Mouse (Mus musculus) c-Kit-positive CD71-positive TER-119-negative erythroid progenitor cells, embryonic 14.5 days (primary cell): ENCODE data around the gene Phgr1.

Source experiments
- DNase-seq: peaks from one replicate; pipeline ENCODE4 v3.0.0-alpha.2; 2013; ENCODE audit warnings: low read depth

The Phgr1 gene

DNA sequence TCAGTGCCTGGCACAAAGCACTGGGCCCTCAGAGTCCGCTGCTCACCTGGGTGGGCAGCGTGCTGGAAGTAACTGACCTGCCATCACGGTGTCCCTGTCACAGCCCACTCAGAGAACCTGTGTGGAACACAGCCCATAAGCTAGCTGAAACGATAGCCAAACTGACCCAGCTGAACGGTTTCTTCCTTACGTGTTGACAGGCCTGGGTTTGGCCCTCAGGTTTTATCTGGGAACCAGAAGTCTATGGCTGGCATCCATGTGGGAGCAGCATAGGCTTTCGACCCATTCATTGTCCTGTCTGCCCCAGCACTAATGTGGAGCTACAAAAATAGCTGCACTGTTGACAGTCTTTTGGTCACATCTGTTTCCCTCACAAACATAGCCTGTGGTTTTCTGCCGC lies 22.1 kb upstream of the Phgr1 start:
- DNase-seq = no peak

DNA sequence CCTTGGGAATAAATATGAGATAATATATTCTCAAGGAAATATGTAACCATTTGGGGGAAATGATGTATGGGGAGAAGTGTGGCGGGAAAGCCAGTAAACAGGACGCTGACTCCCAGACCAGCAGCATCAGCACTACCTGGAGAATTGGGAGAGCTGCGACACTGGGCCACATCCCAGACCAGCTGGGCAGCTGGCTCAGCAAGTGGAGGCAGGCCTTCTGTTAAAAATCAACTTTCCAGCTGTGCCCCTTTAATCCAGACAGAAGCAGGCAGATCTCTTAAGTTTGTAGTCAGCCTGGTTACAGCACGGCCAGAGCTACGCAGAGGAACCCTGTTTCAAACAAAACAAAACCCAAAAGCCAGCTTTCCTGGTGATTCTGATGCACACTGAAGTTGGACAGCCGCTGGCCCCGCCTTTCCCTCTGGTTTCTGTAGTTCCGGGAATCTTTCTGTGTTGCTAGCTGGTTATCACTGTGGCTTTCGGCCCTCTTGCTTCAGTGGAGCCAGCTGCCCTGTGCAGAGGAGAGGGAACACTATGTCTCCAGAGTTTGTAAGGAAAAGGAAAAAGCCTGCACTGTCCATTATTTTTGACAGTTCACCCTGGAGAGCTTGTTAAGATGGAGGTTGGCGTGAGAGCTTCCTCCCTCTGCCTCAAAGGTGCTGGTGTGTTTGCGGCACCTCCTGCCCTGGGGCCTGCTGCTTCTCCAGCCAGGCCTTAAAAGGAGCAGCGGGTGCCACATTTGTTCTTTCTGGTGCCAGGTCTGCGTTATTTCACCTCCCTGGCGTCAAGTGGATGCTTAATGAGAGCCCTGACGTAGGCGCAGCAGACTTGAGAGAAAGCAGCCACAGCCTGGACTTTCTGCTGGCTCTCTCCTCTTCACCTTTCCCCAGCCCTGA lies 20.4 kb upstream of the Phgr1 start:
- no peak for DNase-seq

DNA sequence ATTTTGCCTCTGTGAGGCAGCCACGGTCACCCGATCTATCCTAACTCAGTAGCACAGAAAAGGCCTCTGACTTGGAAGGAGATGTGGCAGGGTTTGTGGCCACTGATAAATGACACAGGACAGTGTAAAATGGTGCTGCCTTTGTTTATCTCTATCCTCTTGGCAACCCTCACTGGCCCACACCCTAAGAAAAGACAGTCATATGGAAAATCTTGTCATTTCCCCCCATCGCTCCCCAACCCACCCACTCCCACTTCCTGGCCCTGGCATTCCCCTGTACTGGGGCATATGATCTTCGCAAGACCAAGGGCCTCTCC lies 19.8 kb upstream of the Phgr1 start:
- no peak for DNase-seq

DNA sequence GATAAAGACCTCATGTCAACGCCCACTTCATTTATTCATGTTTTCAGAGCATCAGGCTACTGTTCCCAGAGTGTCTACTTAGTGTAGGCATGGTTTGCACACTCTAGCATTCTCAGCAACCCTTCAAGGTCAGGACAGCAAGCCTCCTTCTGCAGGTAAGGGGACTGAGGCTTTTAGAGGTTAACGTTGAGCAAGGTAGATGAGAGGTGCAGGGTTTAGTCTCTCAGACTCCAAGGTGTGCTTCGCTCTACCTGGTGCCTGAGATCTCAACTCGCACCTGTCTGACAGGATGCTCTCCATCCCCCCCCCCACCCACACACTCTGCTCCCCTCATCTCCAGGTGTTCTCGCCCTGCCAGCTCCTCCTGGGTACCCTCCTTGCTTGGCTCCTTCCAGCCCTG lies 18.4 kb upstream of the Phgr1 start:
- no peak for DNase-seq

DNA sequence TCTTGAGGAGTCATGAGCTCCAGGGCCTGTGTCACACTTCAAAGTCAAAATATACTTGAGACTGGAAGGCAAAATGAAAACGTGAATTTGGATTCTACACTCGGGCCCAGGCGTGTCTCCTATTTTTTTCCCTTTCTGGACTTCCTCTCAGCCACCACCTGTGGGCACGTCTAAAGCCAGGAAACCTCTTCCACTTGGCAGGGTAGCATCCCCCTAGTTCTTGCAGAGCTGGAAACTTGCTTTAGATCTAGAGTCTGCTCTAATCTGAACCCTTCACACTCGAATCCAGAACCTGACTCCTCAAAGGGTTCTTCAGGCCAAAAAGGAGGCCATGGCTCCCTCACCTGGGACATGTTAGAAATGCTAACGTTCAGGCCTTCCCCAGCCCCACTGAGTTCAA lies 17.2 kb upstream of the Phgr1 start:
- no peak for DNase-seq

DNA sequence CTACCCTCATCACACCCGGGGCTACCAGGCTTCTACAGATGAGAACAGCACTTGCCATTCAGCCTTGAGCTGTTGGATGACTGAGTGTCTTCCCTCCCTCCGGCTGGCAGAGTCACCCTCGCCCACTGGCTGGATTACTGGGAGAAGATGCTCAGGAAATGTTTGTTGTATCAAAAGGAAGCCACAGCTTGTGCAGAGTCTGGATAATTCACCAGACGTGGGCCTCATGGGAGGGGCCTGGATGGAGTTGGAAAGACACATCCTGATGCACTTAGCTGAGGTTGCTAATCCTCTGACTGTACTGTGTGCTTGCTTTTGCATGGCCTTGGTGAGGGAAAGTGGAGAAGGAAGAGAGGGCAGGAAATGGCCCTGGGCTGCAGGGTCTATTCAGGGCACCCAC lies 16.5 kb upstream of the Phgr1 start:
- no peak for DNase-seq

DNA sequence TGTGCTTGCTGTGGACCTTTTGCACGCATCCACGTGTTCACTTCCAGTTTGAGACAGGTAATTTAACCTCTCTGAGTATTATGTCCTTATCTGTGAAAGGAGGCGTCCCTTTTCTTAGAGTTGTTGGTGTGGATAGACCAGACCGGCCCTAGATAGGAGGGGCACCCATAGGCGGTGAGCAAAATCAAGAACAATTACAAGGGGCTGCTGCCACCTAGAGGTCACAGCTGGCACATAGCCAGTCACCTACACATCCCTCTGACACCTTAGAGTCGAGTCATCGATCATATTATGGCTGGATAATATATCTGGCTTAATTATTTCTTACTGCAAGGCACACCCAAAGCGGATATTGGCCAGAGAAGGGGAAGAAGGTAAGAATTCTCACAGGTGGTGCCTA lies 12.7 kb upstream of the Phgr1 start:
- peak; percentile 72 for DNase-seq

DNA sequence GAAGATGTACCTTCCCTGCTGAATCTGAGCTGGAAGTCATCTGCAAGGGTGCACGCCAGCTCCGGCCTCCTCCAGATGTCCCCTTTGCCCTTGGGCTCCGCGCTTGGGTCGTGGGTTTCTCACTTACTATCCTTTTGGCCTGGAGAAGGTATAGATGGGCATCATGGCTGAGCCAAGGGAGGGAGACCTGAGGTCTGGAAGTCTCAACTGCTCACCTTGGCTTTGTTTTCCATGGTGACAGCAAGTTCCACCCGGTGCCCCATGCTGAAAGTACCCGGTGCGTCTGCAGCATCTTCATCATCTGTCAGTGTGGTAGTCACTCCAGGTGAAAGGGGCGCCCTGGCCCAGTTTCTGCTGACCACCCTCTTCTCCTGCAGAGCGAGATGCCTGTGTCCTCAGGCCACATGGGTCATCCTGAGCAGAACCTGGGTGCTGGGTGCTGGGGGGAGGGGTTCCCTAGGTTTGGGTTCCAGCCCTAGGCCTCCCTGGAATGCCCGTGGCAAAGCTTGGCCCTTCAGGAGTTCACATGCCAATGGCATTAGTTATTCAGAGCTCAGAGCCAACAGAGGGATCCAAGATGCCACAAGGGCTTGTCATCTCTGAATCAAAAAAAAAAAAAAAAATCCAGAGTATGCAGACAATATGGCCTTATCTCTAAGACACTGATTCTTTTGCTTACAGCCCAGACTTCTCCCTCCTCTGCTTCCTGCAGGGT lies 12.1 kb upstream of the Phgr1 start:
- no peak for DNase-seq

DNA sequence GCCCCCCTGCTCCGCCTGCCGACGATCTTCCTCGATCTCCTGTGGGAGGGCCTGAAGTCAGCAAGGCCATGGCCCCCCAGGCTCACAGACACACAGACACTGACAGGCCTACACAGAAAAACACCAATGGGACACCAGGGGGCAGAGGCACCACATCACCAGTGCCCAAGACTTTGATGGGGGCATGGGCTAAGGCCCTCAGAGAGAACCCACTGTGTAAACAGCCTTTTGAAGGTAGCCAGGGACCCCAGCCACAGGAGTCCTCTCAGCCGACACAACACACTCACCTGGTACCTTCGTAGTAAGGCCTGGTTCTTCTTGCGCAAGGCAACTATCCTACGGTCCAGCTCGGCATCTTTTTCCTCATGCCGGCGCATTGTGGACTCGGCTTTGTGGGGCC lies 11.2 kb upstream of the Phgr1 start:
- no peak for DNase-seq

DNA sequence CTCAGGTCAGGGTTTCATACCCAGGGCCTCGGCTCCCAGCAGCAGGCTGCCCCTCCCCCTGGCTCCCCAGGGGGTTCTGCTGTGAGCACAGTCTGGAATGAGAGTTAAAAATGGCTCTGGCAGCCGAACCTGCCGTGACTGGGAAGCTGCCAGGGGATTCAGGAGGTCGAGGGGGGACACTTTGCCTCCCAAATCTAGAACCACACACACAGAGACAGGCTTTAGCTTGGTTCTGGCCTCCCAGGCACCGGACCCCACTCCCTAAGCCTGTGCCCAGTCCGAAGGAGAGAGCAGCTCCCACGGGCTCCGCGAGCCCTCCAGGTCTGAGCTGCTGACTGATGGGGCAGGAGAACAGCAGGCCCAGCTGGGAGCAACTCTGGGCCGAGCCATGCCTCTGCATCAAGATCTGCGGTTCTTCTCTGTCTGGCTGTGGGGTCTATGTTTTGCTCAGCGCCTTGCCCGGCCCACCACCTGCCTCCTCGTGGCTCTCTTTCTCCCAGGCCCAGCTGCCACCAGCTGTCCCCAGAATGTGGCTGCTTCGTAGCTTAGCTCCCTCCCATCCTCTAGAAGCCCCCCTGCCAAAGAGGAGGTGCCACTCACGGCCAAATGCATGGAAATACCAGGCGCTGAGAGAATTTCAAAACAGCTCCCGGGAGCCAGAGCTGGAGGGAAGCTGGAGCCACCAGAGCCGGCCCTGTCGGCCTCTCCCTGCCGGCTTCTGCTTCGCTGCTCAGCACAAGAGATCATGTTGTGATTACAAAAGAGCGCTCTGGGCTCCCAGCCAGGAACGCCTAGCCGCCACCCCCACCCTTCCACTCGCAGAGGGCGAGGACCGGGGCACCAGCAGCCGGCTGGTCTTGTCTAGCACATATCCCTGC lies 10.4 kb upstream of the Phgr1 start, which contains the start of gene Ccdc9b:
Gene Ccdc9b, minus strand, starts transcription at position 756 of the 878 bp plus-strand sequence.
- DNase-seq = no peak

DNA sequence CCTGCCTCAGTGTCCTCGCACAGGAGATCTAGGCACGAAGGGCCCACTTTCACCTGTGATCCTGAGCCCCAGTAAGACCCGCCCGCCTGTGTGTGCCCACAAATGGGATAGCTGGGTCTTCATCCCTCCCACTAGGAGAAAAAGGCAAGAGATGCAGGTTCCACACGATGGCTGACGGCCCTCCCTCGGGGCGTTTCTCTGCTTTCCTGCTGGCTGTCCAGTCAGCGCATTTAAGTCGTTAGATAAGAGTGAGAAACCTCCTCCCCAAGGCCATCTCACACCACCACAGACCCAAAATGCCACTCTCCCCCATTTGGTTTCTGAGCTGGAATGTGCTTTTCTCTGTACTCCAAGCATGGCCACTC lies 9.8 kb upstream of the Phgr1 start:
- DNase-seq = no peak

DNA sequence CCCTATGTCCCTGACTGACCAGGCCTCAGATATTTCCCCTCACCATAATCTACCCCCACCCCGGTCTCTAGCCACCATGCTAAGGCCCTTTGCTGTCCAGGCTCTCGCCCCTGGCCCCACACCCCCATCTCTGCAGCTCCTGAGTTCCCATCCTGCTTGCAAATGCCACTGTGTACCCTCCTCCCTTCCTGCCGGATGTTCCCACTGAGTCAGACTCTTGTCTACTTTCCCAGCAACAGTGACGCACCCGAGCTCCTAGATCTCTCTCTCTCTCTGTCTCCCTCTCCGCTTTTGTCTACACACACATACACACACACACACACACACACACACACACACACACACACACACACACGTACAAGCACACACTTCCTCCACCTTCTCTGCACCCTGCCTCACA lies 9.1 kb upstream of the Phgr1 start:
- DNase-seq = no peak

DNA sequence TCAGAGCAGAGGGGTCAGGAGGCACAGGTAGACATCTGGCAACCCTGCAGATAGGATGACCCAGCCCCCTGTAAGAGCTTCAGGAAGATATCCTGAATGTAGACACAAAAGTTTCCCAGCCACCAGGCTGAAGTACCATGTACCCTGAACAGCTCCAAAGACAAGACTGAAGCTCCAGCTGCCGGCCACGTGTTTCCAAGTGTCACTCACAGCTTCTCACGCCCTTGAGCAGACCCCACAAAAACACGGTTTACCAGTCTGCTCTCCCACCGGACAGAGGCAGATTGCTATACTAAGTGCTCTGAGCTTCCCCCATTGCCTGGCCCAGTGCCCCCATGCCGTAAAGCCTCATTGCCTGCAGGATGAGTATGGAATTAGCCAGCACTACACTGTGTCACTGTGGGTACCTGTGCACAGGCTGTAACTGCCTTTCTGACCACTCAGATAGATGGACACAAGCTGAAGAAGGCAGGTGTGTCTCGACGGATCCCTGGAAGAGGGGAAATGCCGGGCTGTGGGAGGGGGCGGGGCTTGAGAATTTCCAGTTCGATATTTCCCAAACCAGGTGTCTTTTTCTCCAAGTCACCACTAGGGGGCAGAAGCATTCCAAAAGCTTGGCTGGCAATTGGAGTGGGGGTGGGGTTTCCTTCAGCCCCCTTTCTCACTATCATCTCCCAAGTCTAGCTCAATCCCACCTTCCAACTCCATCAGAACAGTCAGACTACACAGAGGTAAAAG lies 8.3 kb upstream of the Phgr1 start:
- no peak for DNase-seq

DNA sequence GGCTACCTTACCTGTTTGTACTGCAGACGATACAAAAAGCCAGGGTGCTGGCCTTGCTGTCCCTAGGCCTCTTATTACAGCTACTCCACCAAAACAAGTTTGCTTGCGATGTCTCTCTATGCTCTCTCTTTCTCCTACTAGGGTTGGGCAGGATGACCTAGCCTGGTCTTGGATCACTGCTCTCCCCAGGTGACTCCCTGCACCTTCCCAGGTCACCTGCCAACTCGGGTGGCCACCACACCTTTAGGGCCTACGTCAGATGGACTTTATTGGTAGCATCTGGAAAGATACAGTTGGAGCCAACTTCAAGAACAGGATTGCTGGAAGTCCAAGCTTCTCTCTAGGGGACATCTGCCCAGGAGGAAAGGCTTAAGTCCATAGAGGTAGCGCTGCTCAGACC lies 7.7 kb upstream of the Phgr1 start:
- no peak for DNase-seq

DNA sequence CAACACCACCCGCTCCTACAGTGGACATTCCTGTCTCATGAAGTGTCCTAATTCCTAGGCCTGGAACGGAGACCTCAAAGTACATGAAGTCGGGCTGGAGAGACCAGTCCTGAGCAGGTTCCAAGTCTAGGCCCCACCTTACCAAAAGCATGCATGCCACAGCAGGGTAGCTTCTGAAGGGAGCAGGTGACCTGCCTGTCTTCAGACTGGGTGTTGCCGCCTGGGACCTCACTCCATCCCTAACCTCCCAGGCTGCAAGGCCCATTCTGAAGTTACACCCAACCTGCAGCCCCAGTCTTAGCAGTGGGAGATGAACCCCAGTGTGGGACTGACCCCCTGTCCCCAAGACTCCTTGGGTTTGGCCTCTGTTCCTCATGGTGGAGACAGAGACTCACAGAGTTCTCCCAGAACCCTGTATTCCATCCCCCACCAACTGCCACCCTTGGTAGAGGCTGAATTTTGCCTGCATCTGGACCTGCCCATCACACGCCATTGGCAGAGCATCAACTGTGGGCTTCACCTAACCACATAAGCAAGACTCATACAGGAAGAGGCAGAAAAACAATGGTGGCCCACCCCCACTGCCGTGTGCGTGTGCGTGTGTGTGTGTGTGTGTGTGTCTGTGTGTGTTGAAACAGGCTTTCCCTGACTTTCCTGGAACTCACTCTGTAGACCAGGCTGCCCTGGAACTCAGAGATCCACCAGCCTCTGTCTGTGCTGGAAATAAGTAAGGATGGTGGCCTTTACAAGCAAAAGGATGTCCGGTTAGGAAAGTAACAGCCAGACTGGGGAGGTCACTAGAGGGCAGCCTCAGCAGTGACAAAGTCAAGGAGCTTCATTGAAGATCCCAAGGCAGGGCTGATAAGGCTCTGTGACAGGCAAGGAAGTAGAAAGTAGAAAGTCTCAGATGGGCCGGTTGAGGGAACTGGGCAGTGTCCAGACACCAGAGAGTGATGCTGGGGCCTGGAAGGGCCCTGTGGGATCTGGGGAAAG lies 6.2 kb upstream of the Phgr1 start:
- DNase-seq = no peak

DNA sequence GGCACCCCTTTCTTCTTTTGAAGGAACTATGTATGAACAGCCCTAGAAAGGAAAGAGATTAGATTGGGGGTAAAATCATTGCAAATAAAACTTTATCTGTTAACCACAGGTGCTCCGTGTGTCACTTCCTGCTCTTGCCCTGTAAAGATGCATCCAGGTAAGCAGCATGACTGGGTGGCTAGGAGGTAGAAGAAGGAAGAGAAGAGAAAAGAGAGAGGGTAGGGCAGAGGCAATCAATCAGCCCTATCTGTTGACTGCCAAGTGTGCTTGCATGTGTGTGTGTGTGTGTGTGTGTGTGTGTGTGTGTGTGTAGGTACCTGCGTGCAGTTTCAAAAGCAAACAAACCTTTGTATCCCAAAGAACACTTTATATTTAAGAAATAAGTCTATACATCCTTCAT lies 2.0 kb downstream of the Phgr1 start:
- DNase-seq = no peak

DNA sequence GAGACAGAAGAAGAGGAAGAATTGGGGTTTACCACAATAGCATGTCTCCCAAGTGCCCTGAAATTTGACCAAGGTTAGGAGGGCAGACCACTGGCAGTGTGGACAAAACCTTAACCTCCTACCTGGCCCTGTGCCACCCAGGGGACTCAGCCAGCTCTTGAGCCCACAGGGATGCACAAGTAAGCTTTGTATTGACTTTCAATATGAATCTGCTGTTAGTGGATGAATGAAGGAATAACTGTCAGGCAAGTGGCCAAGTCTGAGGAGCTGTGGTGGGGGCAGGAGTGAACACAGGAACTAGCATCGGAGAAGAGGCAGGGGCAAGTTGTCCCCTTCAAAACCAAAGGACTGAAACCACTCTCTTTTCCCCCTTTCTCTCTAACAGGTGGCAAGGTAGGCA lies 2.8 kb downstream of the Phgr1 start:
- DNase-seq = no peak

DNA sequence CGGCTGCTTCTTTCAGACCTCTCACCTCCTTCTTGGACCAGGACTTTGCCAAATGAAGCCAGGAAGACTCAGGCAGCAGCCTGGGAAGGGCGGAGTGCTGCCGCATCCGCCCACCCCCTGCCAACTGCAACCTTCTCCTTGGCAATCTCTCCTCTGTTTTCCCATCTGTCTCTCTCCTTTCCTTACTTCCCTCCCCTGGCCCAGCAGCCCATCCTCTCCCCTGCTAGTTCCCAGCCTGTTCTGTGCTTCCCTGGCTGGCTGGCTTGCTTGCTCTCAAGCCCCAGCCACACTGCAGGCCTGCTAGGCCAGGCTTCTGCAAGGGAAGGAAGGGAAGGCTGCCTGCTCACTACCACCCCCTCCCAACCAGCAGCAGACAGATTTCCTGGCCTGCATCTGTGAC lies 3.3 kb downstream of the Phgr1 start:
- DNase-seq = no peak

DNA sequence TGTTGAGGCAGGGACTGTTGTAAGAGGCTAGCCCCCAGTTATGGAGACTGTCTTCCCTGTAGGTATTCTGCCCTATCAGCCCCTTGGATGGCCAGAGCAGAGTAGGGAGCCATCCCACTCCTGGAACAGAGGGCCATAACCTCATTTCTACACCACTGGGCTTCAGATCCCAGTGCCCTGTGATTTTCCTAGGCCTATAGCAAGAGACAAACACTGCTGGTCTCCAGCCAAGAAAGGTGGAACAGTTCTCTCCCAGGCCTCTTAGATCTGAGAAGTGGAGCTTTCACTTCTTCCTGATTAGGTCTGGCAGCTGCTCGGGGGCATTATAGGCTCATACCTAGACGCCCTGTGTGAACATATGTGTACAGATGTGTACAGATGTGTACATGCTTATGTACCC lies 3.7 kb downstream of the Phgr1 start:
- DNase-seq = no peak

DNA sequence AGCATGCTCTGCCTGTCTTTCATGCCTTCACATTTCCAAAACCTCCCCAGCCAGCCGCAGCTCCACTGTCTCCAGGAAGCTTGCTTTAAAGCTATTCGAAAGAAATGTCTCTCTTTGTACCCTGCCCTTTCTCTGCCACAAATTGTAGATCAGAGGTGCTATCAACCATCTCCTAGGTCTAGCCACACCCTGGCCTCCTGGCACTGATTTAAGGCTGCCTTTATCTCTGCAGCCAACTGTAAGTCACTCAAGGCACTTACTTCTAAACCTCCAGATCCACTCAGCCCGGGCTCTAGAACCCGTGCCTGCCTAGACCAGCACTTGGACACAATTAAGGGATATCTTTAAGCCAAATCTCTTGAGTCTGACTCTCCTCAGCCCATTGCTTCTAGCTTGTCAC lies 5.8 kb downstream of the Phgr1 start:
- no peak for DNase-seq

DNA sequence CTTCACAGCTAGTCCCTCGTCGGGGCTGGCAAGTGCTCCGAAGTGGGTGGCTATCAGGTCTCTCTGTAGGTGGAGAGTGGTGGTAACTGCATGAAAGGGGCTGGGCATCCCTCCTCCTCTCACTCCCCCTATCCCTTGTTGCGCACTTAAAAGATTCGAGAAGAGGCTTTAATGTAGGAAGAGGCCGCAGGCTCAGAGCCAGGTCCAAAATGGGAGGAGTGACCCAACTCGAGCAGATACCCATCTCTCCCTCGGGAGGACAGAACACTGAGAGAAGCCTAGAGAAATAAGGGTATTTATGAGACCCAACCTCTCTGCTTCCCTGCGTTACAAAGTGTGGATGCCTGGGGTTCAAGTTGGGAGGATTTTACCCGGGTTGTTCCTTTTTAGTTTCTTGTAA lies 6.5 kb downstream of the Phgr1 start:
- DNase-seq = no peak
